Mouse (Mus musculus): ENCODE measurements at regions not wholly inside any gene's neighbourhood (a gene's known extent, or its start where the extent isn't known, plus 50 kb on each side); places are given as distances from the start of the nearest gene placed in this dataset.
"Not testable (repeated sequence)": the region's sequence is repeated elsewhere in the genome, so short reads cannot be mapped to it uniquely, and the experiment has no call there.

DNA sequence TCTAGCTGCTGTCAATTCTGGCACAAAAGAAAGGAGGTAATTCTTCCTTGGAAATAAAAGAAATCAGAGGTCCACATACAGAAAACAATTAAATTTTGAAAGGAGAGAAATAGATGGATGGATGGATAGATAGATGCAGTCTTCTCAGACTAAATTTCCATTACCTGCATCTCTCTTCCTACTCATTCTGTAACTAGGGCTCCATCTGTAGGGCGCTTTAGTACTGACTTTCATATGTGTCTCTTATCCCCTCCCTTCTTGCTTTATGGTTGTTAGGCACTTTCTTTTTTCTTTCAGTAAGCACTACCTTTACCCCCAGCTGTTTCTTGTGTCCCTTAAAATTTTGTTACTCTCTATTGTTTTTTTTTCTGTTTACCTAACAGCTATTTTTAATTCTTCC is 72.9 kb upstream of the Olfr1324 start:
- peak; percentile 14 for DNase-seq (ENCODE audit: low spot score)

DNA sequence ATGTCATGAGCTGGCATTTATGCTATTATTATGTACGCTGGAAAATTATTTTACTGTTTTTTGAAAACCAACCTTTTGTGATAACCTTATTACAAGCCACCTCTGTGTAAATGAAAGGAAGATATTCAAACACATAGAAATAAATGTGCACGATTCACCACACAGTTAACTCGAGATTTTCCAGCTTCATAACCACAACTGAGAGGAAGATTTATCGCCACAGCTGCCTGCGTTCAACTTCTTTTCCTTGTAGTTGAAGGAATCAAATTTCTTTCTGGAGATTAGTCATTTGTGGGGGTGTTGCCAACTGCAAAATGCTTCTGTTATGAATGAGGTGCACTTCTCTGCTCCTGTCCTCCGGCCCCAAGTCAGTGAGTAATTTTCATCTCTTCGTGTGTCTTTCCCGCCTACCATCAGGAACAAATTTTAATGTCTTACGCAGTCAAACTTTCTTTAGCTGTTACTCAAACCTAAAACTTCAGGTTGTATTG is 62.2 kb upstream of the Olfr1324 start:
- DNase-seq (ENCODE audit: low spot score): not testable (repeated sequence)

Measured in layer of hippocampus, adult 11-12 months (tissue).